ENCODE assay signal across 9 mouse cellular contexts in genomic region chr6:143609100-143609499, GRCm38 (mm10).
DNase-seq lines count a peak whose midpoint lies in the region; ATAC-seq and TF ChIP-seq lines count a peak whose summit lies in the region.
"Had no signal": no experiment of that assay in that cellular context is flagged by ENCODE, and none has a peak within 500 bp of the region (broad histone marks: within the 10 kb centered on the region; RNA-seq: fewer than 3 reads in every experiment).

No protein-coding gene starts in this region.

- H3K36me3 ChIP-seq in kidney, adult 2 months (ENCODE audit: control insufficient read depth, insufficient read depth, low read length), result no peaks in the 10 kb centered on the region
- H3K36me3 ChIP-seq in kidney, embryonic 15.5 days, result no peaks in the 10 kb centered on the region
- no peaks in the 10 kb centered on the region for H3K36me3 ChIP-seq in kidney, postnatal 0 days (ENCODE audit: insufficient read depth, low read length)
- H3K36me3 ChIP-seq in forebrain, embryonic 12.5 days (replicated peaks), result no peaks in the 10 kb centered on the region
- H3K36me3 ChIP-seq: midbrain, embryonic 12.5 days had no signal

- no peak overlapping the region for H3K4me3 ChIP-seq in kidney, adult 2 months (ENCODE audit: insufficient read depth, low read depth, low read length)
- H3K4me3 ChIP-seq in kidney, embryonic 15.5 days (replicated peaks), result no peak overlapping the region
- no peak overlapping the region for H3K4me3 ChIP-seq in kidney, postnatal 0 days (replicated peaks; ENCODE audit: low read depth, low read length)
- no peak overlapping the region for H3K4me3 ChIP-seq in forebrain, embryonic 12.5 days (replicated peaks)
- H3K4me3 ChIP-seq: midbrain, embryonic 12.5 days had no signal

- H3K4me1 ChIP-seq in kidney, adult 2 months (ENCODE audit: control insufficient read depth, insufficient read depth, low read length), result no peaks in the 10 kb centered on the region
- H3K4me1 ChIP-seq in kidney, embryonic 15.5 days, result no peaks in the 10 kb centered on the region
- no peaks in the 10 kb centered on the region for H3K4me1 ChIP-seq in kidney, postnatal 0 days (replicated peaks; ENCODE audit: insufficient read depth, low read length)
- no peaks in the 10 kb centered on the region for H3K4me1 ChIP-seq in forebrain, embryonic 12.5 days

- intact Hi-C loops in gastrocnemius, postnatal 36 days (cut with DNase I), result no loop called here

- WGBS in kidney, adult 2 months, result 73% methylated on average over 1 of the region's 1 CpGs
- 86% methylated on average over 1 of the region's 1 CpGs for WGBS in kidney, embryonic 15.5 days
- WGBS in kidney, postnatal 0 days, result 86% methylated on average over 1 of the region's 1 CpGs
- whole genome bisulfite sequencing in forebrain, embryonic 12.5 days, result 76% methylated on average over 1 of the region's 1 CpGs

- H3K4me2 ChIP-seq in kidney, embryonic 15.5 days, result no peak overlapping the region
- H3K4me2 ChIP-seq in kidney, postnatal 0 days (ENCODE audit: low read length), result no peak overlapping the region
- no peak overlapping the region for H3K4me2 ChIP-seq in forebrain, embryonic 12.5 days
- H3K4me2 ChIP-seq: midbrain, embryonic 12.5 days had no signal

- no peak for TF ChIP-seq POLR2A in kidney, adult 2 months (IDR thresholded peaks at IDR 0.05; ENCODE audit: low read depth, low read length)

- no peak for ATAC-seq in kidney, embryonic 15.5 days (replicated peaks; ENCODE audit: low FRiP score)
- no peak; the same call in 1 of the 2 replicates for ATAC-seq in kidney, postnatal 0 days (replicated peaks; ENCODE audit: low FRiP score, low read depth)
- ATAC-seq in forebrain, embryonic 12.5 days (ENCODE audit: low FRiP score), result no peak

- no peaks in the 10 kb centered on the region for H3K9me3 ChIP-seq in kidney, embryonic 15.5 days (replicated peaks)
- H3K9me3 ChIP-seq in kidney, postnatal 0 days (replicated peaks; ENCODE audit: low read length), result no peaks in the 10 kb centered on the region
- no peaks in the 10 kb centered on the region for H3K9me3 ChIP-seq in forebrain, embryonic 12.5 days
- H3K9me3 ChIP-seq: midbrain, embryonic 12.5 days had no signal

- H3K27me3 ChIP-seq in kidney, adult 2 months (replicated peaks; ENCODE audit: control insufficient read depth, insufficient read depth, low read length), result no peaks in the 10 kb centered on the region
- no peaks in the 10 kb centered on the region for H3K27me3 ChIP-seq in kidney, embryonic 15.5 days
- no peaks in the 10 kb centered on the region for H3K27me3 ChIP-seq in kidney, postnatal 0 days (ENCODE audit: insufficient read depth, low read length)
- 0 out of 2 replicates have a peak, but pooled peaks cover 5% of the 10 kb centered on the region for H3K27me3 ChIP-seq in forebrain, embryonic 12.5 days
- H3K27me3 ChIP-seq: midbrain, embryonic 12.5 days had no signal

- peak; percentile 31 for DNase-seq in kidney, adult 2 months
- DNase-seq in CD8-positive naive resting alpha-beta T cell, adult 2 months (ENCODE audit: low read depth in 2 of 2, low spot score in 2 of 2), result peak; percentile 2 to 33
- peak; percentile 52 for DNase-seq in adipocyte (ENCODE audit: low spot score)
- peak; percentile 55 for DNase-seq in kidney, postnatal 0 days (ENCODE audit: low spot score)
- no peak for DNase-seq in right cerebral cortex, postnatal 14 days
- DNase-seq in gastrocnemius, postnatal 36 days, result no peak

- TF ChIP-seq CTCF in kidney, adult 2 months (conservative IDR thresholded peaks at IDR 0.05; ENCODE audit: insufficient read depth, insufficient read length, low read depth, low read length), result peak; percentile 74
- peak; percentile 80 for TF ChIP-seq CTCF in kidney, postnatal 0 days (IDR thresholded peaks at IDR 0.05; ENCODE audit: low read depth)

- no peak overlapping the region for H3K9ac ChIP-seq in kidney, embryonic 15.5 days
- no peak overlapping the region for H3K9ac ChIP-seq in kidney, postnatal 0 days (ENCODE audit: low read depth, low read length)
- H3K9ac ChIP-seq in forebrain, embryonic 12.5 days, result no peak overlapping the region
- H3K9ac ChIP-seq: midbrain, embryonic 12.5 days had no signal

- no peak overlapping the region for H3K27ac ChIP-seq in kidney, adult 2 months (ENCODE audit: insufficient read depth, low read depth, low read length)
- H3K27ac ChIP-seq in kidney, embryonic 15.5 days, result no peak overlapping the region
- H3K27ac ChIP-seq in kidney, postnatal 0 days, result no peak overlapping the region
- H3K27ac ChIP-seq in forebrain, embryonic 12.5 days, result no peak overlapping the region
- H3K27ac ChIP-seq: midbrain, embryonic 12.5 days had no signal

Comparison
In these comparisons a context has a peak if more than half of its experiments do, and no peak if none do; other contexts are left out.
1. DNase-seq: peak in kidney, adult 2 months (single experiment), CD8-positive naive resting alpha-beta T cell, adult 2 months (2 of 2), adipocyte (single experiment) and kidney, postnatal 0 days (single experiment); none in right cerebral cortex, postnatal 14 days (single experiment) and gastrocnemius, postnatal 36 days (0 of 2).